In the genomic region with DNA sequence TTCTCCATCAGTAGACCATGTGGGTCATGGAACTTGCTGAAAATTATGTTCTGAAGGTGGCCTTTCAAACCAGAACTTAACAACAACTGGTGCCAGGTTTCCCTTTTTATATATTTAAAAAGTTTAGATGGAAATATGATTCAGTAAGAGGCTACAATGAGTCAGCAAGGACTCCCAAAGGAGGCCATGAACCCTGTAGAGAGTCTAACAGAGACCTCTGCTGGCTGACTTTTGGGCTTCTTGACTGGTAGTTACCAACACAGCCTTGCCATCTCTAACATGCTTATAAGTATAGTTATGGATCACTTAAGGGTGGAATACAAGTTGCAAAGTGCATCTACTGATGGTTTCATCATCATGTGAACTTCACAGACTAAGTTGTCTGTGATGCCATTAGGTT, we compare ENCODE assay signal across 8 mouse cellular contexts.
DNase-seq lines count a peak whose midpoint lies in the region; ATAC-seq lines count a peak whose summit lies in the region.

No protein-coding gene starts in this region.

- peak; percentile 24 for DNase-seq in gastrocnemius, adult 18-20 months (ENCODE audit: low spot score)
- DNase-seq in gastrocnemius, postnatal 4 days (ENCODE audit: low spot score in 2 of 2): no peak
- peak; percentile 14 to 15 for DNase-seq in B cell, adult 2 months
- DNase-seq in lung, postnatal 36 days: peak; percentile 84
- no peak for DNase-seq in yolk sac, embryonic 10.5 days (ENCODE audit: low spot score)
- DNase-seq in layer of hippocampus, adult 18-20 months (ENCODE audit: low spot score in 2 of 2): no peak
- DNase-seq in layer of hippocampus, adult 9-11 months: no peak

- ATAC-seq in common myeloid progenitor, adult 5-6 weeks (replicated peaks; ENCODE audit: low read depth, poor library complexity, severe bottlenecking): peak; percentile 92

Comparison
In these comparisons a context has a peak if more than half of its experiments do, and no peak if none do; other contexts are left out.
1. DNase-seq: peak in gastrocnemius, adult 18-20 months (single experiment), B cell, adult 2 months (2 of 2) and lung, postnatal 36 days (single experiment); none in gastrocnemius, postnatal 4 days (0 of 2), yolk sac, embryonic 10.5 days (single experiment), layer of hippocampus, adult 18-20 months (0 of 2) and layer of hippocampus, adult 9-11 months (single experiment).